Mouse (Mus musculus) gastrocnemius, adult 2 months (tissue): ENCODE results near the gene Spock2. TPM values are rescaled to one million over a fixed set of nuclear protein-coding genes. Genes with fewer than 3 reads are reported as not detected.
"Not testable (repeated sequence)": the region's sequence is repeated elsewhere in the genome, so short reads cannot be mapped to it uniquely, and the experiment has no call there.

Experiments
- DNase-seq: peaks from one replicate; pipeline ENCODE4 v3.0.0; 2022
- H3K27ac ChIP-seq: fragments of 200-600 bp; 2 replicates; pipeline ENCODE4 v1.8.1; 2022; ENCODE audit warnings: mild to moderate bottlenecking
- H3K4me3 ChIP-seq: fragments of 200-600 bp; 2 replicates; pipeline ENCODE4 v1.8.1; 2022; ENCODE audit warnings: mild to moderate bottlenecking, moderate library complexity
- CTCF ChIP-seq: fragments of 200-600 bp; IDR thresholded peaks from 2 replicates; pipeline ENCODE4 v1.8.1; 2022; ENCODE audit warnings: antibody characterized with exemption, mild to moderate bottlenecking, moderate library complexity
- intact Hi-C: fragments of 180-260 bp; cut with DNase I; formaldehyde crosslinking; loops from one replicate; pipeline ENCODE4 v1.15.1; 2025
- total RNA-seq, 2 experiments: library from RNA; stranded (reverse); gene quantifications; 2 replicates each; pipeline ENCODE4 v1.2.3; 2021

The Spock2 gene
- total RNA-seq, 2 experiments from 2014 or later, result 6.1 to 6.5 TPM

DNA sequence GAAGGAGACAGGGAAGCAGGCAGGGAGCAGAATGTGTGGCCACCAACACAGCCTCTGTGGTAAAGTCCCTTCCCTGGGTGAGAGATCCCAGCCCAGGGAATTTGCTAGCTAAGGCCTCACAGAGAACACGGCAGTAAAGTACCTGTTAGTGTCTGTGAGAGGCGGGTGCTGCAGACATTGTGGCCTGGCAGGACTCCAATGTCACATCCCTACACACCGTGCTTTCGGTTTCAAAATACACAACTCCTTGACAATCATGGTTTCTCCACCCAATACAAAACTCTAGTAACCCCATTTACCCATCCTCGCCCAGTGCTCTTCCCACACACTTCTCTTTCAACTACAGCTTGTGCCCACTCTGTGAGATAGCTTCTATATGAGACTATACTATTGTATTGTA lies 32.7 kb downstream of the Spock2 start:
- H3K27ac ChIP-seq, result no peak overlapping the region
- no peak for TF ChIP-seq CTCF
- intact Hi-C loops, result no loop called here
- no peak for DNase-seq
- H3K4me3 ChIP-seq, result no peak overlapping the region

DNA sequence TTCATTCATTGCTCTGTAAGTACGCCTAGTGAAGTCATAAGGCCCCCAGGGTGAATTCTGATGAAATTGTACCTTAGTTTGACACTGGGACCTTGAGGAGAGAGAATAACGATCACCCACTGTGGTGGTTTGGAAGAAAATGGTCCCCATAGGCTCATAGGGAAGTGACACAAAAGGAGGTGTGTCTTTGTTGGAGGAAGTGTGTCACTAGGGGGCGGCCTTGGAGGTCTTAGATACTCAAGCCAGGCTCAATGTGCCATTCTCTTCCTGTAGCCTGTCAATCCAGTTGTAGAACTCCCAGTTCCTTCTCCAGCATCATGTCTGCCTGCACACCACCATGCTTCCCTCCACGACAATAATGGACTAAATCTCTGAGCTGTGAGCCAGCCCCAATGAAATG lies 34.7 kb downstream of the Spock2 start:
- intact Hi-C loops, result no loop called here
- no peak for DNase-seq
- TF ChIP-seq CTCF, result no peak
- Histone ChIP-seq H3K27ac (no peak overlapping the region), H3K4me3 (no peak overlapping the region)

DNA sequence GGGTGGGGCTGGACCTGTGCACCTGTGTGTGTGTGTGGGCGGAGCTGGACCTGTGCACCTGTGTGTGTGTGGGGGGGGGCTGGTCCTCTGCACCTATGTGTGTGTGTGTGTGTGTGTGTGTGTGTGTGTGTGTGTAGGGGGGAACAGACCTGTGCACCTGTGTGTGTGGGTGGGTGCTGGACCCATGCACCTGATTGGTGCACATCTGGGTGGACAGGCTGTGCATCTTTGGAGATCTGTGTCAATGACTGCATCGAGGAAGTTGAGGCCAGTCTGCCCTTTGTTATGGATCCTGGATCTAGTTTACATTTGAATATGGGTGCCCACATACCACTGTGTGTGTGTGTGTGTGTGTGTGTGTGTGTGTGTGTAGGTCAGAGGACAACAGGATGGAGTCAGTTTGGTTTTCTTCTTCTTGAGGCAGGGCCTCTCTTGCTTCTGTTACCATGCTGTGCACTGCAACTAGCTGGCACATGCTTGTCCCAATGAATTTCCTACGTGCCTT lies 35.7 kb downstream of the Spock2 start:
- no peak overlapping the region for H3K27ac ChIP-seq
- DNase-seq, result no peak
- no peak for TF ChIP-seq CTCF
- intact Hi-C loops, result no loop called here
- H3K4me3 ChIP-seq, result no peak overlapping the region

DNA sequence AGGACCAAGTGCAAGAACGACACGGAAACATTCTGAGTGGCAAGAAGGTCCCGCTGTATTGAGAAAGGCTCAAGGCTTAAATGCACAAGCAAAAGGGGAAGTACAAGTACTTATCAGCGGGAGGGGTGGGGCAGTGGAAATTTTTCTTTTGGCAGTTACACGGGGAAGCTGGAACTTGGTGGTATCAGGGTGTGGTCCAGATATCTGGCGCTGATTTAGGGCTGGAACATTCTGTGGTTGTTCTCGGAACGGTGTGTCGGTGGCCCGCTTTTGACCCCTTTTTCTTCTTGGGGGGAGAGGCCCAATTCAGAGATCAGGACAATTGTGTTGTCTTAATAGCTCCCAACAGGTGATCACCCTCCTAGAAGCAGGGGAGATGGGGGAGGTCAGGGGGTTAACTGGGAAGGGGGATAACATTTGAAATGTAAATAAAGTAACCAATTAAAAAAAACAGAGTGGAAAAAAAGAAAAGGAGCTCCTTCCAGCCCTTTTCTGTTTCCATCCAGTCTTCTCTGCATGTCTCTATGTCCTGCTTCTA lies 41.6 kb downstream of the Spock2 start:
- H3K27ac ChIP-seq, result peak overlapping the region; percentile 44; the same call in 1 of the 2 replicates
- not testable (repeated sequence) for H3K4me3 ChIP-seq, DNase-seq
- intact Hi-C loops, result loop anchor here (1.0 to 2.0 kb wide), 3 partner anchors 43 to 97 kb away; no protein-coding TSS in a partner anchor

DNA sequence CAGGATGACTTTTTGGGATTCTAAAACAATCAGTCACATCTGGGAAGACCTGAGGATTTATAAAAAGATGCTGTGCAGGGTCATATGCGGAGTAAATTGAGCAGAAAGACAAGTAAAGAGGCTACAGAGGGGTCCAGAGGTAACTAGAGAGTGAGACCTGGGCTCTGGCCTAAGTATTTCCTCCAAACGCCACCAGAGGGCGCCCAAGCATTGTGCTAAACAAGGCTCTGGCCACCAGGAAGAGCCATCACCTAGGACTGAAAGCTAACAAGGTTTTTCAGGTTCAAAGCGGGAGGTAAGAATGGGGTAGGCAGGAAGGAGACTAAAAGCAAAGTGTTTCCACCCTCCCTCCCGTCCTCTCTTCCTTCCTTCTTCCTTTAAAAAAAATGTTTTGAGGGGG lies 42.1 kb downstream of the Spock2 start:
- DNase-seq, result peak; percentile 86

DNA sequence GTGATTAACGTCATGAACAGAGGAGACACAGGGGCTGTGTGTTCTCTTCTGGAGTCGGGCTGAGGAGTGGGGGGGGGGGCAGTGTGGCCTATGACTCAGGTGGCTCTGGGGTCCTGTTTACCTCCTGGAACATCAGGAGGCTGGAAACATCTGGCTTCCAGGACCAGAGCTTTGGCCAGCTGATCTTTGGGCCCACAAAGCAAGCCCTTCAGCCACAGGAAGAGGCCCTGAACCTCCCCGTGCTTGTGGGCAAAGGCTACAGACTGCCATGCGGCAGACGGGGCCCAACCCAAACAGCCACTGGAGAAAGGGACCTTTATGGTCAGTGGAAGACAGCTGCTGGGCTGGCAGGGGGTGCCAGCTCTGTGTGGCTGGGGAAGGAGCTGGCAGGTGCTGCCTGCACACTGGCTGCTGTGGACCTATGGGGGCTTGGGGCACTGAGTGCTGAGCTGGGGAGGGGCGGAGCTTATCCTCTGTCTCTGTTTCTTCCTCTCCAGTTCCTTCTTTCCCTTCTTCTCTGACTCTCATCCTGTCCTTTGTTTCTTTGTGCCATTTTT lies 45.2 kb downstream of the Spock2 start:
- Histone ChIP-seq H3K4me3 (no peak overlapping the region), H3K27ac (no peak overlapping the region)
- intact Hi-C loops, result no loop called here
- TF ChIP-seq CTCF, result no peak
- no peak for DNase-seq

More for the DNA sequence above, 42.1 kb downstream of the Spock2 start:
- Histone ChIP-seq H3K4me3 (no peak overlapping the region), H3K27ac (peak overlapping the region; percentile 44; the same call in 1 of the 2 replicates)
- intact Hi-C loops, result loop anchor here (1.0 to 2.0 kb wide), 3 partner anchors 43 to 97 kb away; no protein-coding TSS in a partner anchor
- TF ChIP-seq CTCF, result peak; percentile 93

DNA sequence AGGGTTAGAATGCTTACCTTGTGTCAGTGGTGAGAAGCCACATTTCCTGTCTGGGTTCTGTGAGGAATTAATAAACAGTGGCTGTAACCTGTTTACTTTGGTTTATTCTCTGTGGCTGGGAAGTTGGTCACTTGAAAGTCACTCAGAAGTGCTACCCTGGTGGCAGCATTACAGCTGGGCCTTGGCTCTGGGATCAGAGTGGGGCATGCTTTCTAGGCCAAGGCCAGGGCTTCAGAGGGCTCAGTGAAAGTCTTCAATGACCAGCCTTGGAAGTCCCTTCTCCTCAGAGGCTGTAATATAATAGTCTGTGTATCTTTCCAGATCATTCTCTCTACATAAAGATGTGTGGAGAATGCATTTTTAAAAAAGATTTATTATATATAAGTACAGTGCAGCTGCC lies 50.0 kb downstream of the Spock2 start:
- no peak overlapping the region for H3K4me3 ChIP-seq
- TF ChIP-seq CTCF, result no peak

DNA sequence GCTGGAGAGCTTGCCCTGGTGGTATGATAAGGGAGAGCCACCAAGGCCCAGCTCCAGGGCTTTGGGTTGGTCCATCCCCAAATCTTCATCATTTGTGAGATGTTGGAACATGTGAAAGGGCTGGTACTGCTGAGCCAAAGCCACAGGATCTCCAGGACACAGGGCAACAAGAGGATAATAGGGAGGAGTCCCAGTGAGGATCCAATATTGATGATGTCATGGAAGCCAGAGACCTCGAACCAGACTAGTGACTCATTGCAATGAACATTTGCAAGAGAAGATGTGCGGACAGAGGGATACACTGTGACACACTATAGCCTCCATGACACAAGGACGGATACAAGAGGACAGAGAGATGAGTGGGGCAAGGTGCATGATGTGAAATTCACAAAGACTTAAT lies 52.1 kb downstream of the Spock2 start:
- H3K27ac ChIP-seq, result no peak overlapping the region
- intact Hi-C loops, result no loop called here
- no peak overlapping the region for H3K4me3 ChIP-seq
- no peak for DNase-seq
- TF ChIP-seq CTCF, result no peak

More for the DNA sequence above, 50.0 kb downstream of the Spock2 start:
- intact Hi-C loops, result no loop called here
- no peak for DNase-seq
- no peak overlapping the region for H3K27ac ChIP-seq

DNA sequence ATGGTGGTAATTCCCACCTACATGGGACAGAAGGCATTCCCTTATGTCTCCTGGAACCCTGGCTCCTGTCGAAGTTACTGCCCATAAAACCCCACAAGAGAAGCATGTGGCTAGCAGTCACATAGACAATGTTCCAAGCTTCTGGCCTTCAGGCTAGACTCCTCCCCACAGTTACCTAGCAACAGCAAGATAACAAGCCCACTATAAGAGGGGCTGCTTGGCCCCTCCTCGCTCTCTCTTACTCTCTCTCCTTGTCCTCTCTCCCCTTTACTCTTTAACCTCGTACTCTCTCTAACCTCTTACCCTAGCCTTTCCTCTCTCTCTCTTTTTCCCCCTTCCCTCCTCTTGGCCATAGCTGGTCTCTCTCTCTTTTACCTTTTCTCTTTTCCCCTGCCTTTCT lies 55.4 kb downstream of the Spock2 start:
- intact Hi-C loops, H3K27ac ChIP-seq, H3K4me3 ChIP-seq, DNase-seq: not testable (repeated sequence)

DNA sequence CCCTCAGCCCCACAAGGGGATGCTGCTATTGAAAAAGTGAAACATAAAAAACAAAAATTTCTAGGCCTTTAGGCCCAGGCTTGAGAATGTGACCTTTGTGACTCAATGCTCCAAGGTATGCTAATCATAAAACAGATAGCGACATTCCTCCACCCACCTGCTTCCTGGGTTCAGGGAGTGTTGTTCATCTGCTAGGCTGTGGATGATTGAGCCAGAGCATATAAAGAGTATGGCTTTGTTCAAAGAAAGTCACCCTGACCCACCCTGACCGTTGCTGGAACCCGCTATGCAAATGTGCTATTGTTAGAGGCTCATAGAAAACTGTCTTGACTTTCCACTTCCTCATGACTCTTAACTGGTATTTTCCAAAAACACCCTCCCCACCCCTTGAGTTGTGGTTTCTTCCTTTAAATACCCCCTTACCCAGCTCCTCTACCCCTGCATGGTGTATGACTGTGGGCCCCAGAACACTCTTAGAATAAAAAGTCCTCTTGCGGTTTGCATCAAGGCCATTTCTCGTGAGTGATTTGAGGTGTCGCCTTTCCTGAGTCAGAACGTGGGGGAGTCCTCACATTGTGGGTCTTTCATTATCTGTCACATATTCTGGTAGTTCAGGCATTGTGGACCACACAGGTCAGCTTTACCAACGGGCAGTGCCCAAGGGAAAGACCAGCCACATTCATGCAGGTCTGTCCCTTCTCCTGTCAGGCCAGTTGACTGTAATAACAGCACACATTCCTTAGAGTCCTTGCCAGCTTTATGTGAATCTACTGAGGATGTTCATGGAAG lies 56.4 kb downstream of the Spock2 start:
- H3K27ac ChIP-seq, H3K4me3 ChIP-seq, intact Hi-C loops, DNase-seq: not testable (repeated sequence)

DNA sequence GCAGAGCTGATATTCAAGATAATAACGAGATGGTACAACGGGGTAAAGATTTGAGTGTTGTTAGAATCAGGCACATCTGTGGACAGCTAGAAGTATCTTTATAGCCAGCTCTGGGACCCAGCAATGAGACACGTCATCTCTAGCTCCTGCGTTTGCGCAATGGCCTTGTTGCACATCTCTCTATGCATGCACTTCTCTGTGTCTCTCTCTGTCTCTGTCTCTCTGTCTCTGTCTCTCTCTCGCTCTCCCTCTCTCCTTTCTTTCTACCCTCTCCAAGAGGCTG lies 56.9 kb downstream of the Spock2 start:
- TF ChIP-seq CTCF, result no peak
- Histone ChIP-seq H3K4me3 (no peak overlapping the region), H3K27ac (no peak overlapping the region)
- no peak for DNase-seq
- intact Hi-C loops, result no loop called here

DNA sequence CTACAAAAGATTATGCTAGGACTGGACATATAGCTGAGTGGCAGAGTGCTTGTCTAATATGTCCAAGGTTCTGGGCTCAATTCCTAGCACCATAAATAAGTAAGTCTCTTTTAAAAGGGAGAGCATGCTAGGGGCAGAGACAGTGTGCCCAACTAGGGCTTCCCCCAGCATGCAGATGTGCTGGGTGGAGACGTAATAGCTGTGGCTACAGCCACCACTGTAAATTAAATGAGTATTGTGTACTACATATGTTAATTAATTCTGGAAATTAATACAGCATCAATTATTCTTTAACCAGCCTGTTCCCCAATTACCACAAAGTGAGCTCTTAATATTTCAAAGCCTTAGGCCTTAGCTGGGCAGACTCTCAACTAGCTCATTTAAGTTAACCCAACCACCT lies 58.9 kb downstream of the Spock2 start:
- intact Hi-C loops, result no loop called here
- Histone ChIP-seq H3K4me3 (no peak overlapping the region), H3K27ac (no peak overlapping the region)
- no peak for DNase-seq
- TF ChIP-seq CTCF, result no peak

DNA sequence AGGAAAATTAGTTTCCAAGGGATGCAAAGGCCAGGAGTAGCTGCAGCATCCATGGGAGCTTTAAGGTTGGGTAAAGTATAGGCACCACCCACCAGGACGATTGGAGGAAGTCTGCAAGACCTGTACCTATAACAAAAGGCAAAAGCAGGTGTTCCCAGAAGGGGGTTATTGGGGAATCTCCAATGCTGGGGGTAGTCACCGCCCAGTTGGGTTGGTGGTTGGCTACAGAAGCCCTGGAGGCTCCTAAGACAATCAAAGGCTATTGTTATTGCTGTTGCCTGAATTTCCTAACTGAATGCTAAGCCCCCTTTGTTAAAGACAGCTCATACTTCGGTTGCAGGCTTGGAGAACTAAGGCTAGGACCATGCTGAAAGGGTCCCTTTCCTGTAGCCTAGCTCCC lies 60.0 kb downstream of the Spock2 start:
- intact Hi-C loops, result no loop called here

More for the DNA sequence above, 60.0 kb downstream of the Spock2 start:
- no peak overlapping the region for H3K27ac ChIP-seq
- TF ChIP-seq CTCF, result no peak
- H3K4me3 ChIP-seq, result no peak overlapping the region
- no peak for DNase-seq
